In genomic region chr17:35257378-35257777, GRCm38 (mm10) we compare ENCODE assay signal across 12 mouse cellular contexts. TPM values are rescaled to one million over a fixed set of nuclear protein-coding genes. Genes with fewer than 3 reads are reported as not detected.
DNase-seq lines count a peak whose midpoint lies in the region; ATAC-seq and TF ChIP-seq lines count a peak whose summit lies in the region.
"Had no signal": no experiment of that assay in that cellular context is flagged by ENCODE, and none has a peak within 500 bp of the region (broad histone marks: within the 10 kb centered on the region; RNA-seq: fewer than 3 reads in every experiment).

No protein-coding gene starts in this region.

- H3K27ac ChIP-seq in heart, embryonic 12.5 days (ENCODE audit: poor library complexity, severe bottlenecking) = no peak overlapping the region
- H3K27ac ChIP-seq in spleen, adult 2 months (ENCODE audit: insufficient read depth, low read length) = peak overlapping the region; percentile 97; the same call in 1 of the 2 replicates
- peak overlapping the region; percentile 83 for H3K27ac ChIP-seq in liver, embryonic 14.5 days
- H3K27ac ChIP-seq: embryonic facial prominence, embryonic 13.5 days; midbrain, embryonic 10.5 days; neural tube, embryonic 13.5 days had no signal

- no peak overlapping the region; the same call in 1 of the 2 replicates for H3K4me2 ChIP-seq in heart, embryonic 12.5 days
- H3K4me2 ChIP-seq in liver, embryonic 14.5 days (ENCODE audit: low read depth) = peak overlapping the region; percentile 79

- no peak for TF ChIP-seq CTCF in spleen, adult 2 months (IDR thresholded peaks at IDR 0.05; ENCODE audit: extremely low read depth, insufficient read depth, insufficient read length, insufficient replicate concordance)
- TF ChIP-seq CTCF in liver, embryonic 14.5 days (IDR thresholded peaks at IDR 0.05; ENCODE audit: low read depth) = no peak

- no peaks in the 10 kb centered on the region for H3K9me3 ChIP-seq in heart, embryonic 12.5 days (replicated peaks)
- no peaks in the 10 kb centered on the region for H3K9me3 ChIP-seq in liver, embryonic 14.5 days (ENCODE audit: control insufficient read depth, low read length)
- H3K9me3 ChIP-seq: embryonic facial prominence, embryonic 13.5 days; midbrain, embryonic 10.5 days; neural tube, embryonic 13.5 days had no signal

- no peak for TF ChIP-seq EP300 in liver, embryonic 14.5 days (IDR thresholded peaks at IDR 0.05; ENCODE audit: low read depth)

- H3K9ac ChIP-seq in heart, embryonic 12.5 days = no peak overlapping the region
- peak overlapping the region; percentile 73 for H3K9ac ChIP-seq in liver, embryonic 14.5 days (replicated peaks)

- H3K27me3 ChIP-seq in heart, embryonic 12.5 days (replicated peaks) = peaks cover 26% of the 10 kb centered on the region
- no peaks in the 10 kb centered on the region for H3K27me3 ChIP-seq in spleen, adult 2 months (ENCODE audit: control insufficient read depth, insufficient read depth, low read length)
- H3K27me3 ChIP-seq in liver, embryonic 14.5 days (ENCODE audit: control insufficient read depth, insufficient read depth, low read length) = no peaks in the 10 kb centered on the region
- H3K27me3 ChIP-seq: Patski had no signal

- DNase-seq in heart, adult 9 months (ENCODE audit: low spot score in 2 of 2) = no peak
- no peak for DNase-seq in spleen, adult 2 months (ENCODE audit: low read depth in 1 of 2, low spot score in 2 of 2)
- DNase-seq in spleen, adult 18-20 months = no peak
- DNase-seq in liver, embryonic 14.5 days (ENCODE audit: low read depth in 3 of 3, low spot score in 3 of 3) = no peak
- no peak for DNase-seq in ovary, postnatal 36 days (ENCODE audit: low spot score)
- no peak for DNase-seq in layer of hippocampus, adult 11-12 months (ENCODE audit: low spot score)

- no peak overlapping the region for H3K4me3 ChIP-seq in heart, embryonic 12.5 days
- H3K4me3 ChIP-seq in spleen, adult 2 months (ENCODE audit: extremely low read depth, insufficient read depth, insufficient read length) = no peak overlapping the region
- peak overlapping the region in 1 of 2 experiments; percentile 58; a peak in 1 of 4 replicates for H3K4me3 ChIP-seq in liver, embryonic 14.5 days (ENCODE audit: insufficient read depth in 1 of 2, low read depth in 2 of 2, low read length in 2 of 2)

- no peak for TF ChIP-seq POLR2A in spleen, adult 2 months (IDR thresholded peaks at IDR 0.05; ENCODE audit: low read depth, low read length)

- H3K36me3 ChIP-seq in heart, embryonic 12.5 days = peaks cover 20% of the 10 kb centered on the region
- peaks cover 17% of the 10 kb centered on the region for H3K36me3 ChIP-seq in spleen, adult 2 months (ENCODE audit: control insufficient read depth, insufficient read depth, low read length)
- peaks cover 16% of the 10 kb centered on the region for H3K36me3 ChIP-seq in liver, embryonic 14.5 days (replicated peaks; ENCODE audit: control insufficient read depth, insufficient read depth, low read depth)

- peaks cover 3% of the 10 kb centered on the region; the same call in 1 of the 2 replicates for H3K4me1 ChIP-seq in heart, embryonic 12.5 days (replicated peaks)
- H3K4me1 ChIP-seq in spleen, adult 2 months (ENCODE audit: control insufficient read depth, insufficient read depth, insufficient read length) = peaks cover 16% of the 10 kb centered on the region; the same call in 1 of the 2 replicates
- peaks cover 1 to 18% of the 10 kb centered on the region in 2 experiments for H3K4me1 ChIP-seq in liver, embryonic 14.5 days (replicated peaks; ENCODE audit: control insufficient read depth in 2 of 2, insufficient read depth in 2 of 2, low read length in 1 of 2)
- H3K4me1 ChIP-seq: embryonic facial prominence, embryonic 13.5 days had no signal

- ATAC-seq in heart, embryonic 12.5 days (ENCODE audit: insufficient number of reproducible peaks, low FRiP score) = 0 out of 2 replicates have a peak, but pooled peaks have one; percentile 34
- ATAC-seq in liver, embryonic 14.5 days (ENCODE audit: insufficient read depth) = peak; percentile 38; the same call in 1 of the 2 replicates
- ATAC-seq: forebrain, embryonic 16.5 days; Patski had no signal

- 56% methylated on average over 1 of the region's 1 CpGs for WGBS in heart, embryonic 12.5 days
- WGBS in spleen, adult 2 months = 9% methylated on average over 1 of the region's 1 CpGs
- 7% methylated on average over 1 of the region's 1 CpGs for WGBS in liver, embryonic 14.5 days (ENCODE audit: insufficient replicate concordance)

RNA-seq across cellular contexts. Expression of gene H2-D1, which starts 5.2 kb away (rescaled TPM):
- polyA plus RNA-seq in heart, embryonic 12.5 days (2016; fragmentation: Nextera tagmentation; extraction: Ambion mirVana) = 30.2 and 32.8 TPM in 2 replicates
- polyA plus RNA-seq in spleen, adult 2 months (2012; rRNA removed) = 1,148 and 1,488 TPM in 2 replicates
- 29.2 and 37.1 TPM in 2 replicates for polyA plus RNA-seq in liver, embryonic 14.5 days (2012; rRNA removed)
- polyA plus RNA-seq in liver, embryonic 14.5 days (2014; fragmentation: Nextera tagmentation; extraction: Ambion mirVana) = 55.6 and 57.2 TPM in 2 replicates

RNA-seq across cellular contexts. Expression of gene Ddx39b, which starts 15.8 kb away (rescaled TPM):
- 282 and 285 TPM in 2 replicates for polyA plus RNA-seq in heart, embryonic 12.5 days (2016; fragmentation: Nextera tagmentation; extraction: Ambion mirVana)
- polyA plus RNA-seq in spleen, adult 2 months (2012; rRNA removed) = 284 and 323 TPM in 2 replicates
- 161 and 199 TPM in 2 replicates for polyA plus RNA-seq in liver, embryonic 14.5 days (2012; rRNA removed)
- 127 and 143 TPM in 2 replicates for polyA plus RNA-seq in liver, embryonic 14.5 days (2014; fragmentation: Nextera tagmentation; extraction: Ambion mirVana)

RNA-seq across cellular contexts. Expression of gene Nfkbil1, which starts 21.8 kb away (rescaled TPM):
- polyA plus RNA-seq in heart, embryonic 12.5 days (2016; fragmentation: Nextera tagmentation; extraction: Ambion mirVana) = 9.0 and 9.8 TPM in 2 replicates
- polyA plus RNA-seq in spleen, adult 2 months (2012; rRNA removed) = 16.9 and 29.1 TPM in 2 replicates
- polyA plus RNA-seq in liver, embryonic 14.5 days (2012; rRNA removed) = 3.6 and 4.2 TPM in 2 replicates
- polyA plus RNA-seq in liver, embryonic 14.5 days (2014; fragmentation: Nextera tagmentation; extraction: Ambion mirVana) = 1.1 and 1.3 TPM in 2 replicates

RNA-seq across cellular contexts. Expression of gene Atp6v1g2, which starts 23.9 kb away (rescaled TPM):
- polyA plus RNA-seq in heart, embryonic 12.5 days (2016; fragmentation: Nextera tagmentation; extraction: Ambion mirVana) = 10.0 and 12.5 TPM in 2 replicates
- 5.0 TPM in 2 replicates for polyA plus RNA-seq in spleen, adult 2 months (2012; rRNA removed)
- 1.8 and 1.9 TPM in 2 replicates for polyA plus RNA-seq in liver, embryonic 14.5 days (2012; rRNA removed)
- 0.76 and 0.97 TPM in 2 replicates for polyA plus RNA-seq in liver, embryonic 14.5 days (2014; fragmentation: Nextera tagmentation; extraction: Ambion mirVana)

RNA-seq across cellular contexts. Expression of gene Gm16181, which starts 36.7 kb away (rescaled TPM):
- polyA plus RNA-seq in heart, embryonic 12.5 days (2016; fragmentation: Nextera tagmentation; extraction: Ambion mirVana) = 0.55 TPM in 1 of 2 replicates, not detected in the other
- 0.34 TPM in 1 of 2 replicates, not detected in the other for polyA plus RNA-seq in spleen, adult 2 months (2012; rRNA removed)
- polyA plus RNA-seq in liver, embryonic 14.5 days (2012; rRNA removed) = 0.19 and 0.21 TPM in 2 replicates
- polyA plus RNA-seq in liver, embryonic 14.5 days (2014; fragmentation: Nextera tagmentation; extraction: Ambion mirVana) = not detected in 2 replicates
- polyA plus RNA-seq: embryonic facial prominence, embryonic 13.5 days had no signal

Comparison
In these comparisons a context has a peak if more than half of its experiments do, and no peak if none do; other contexts are left out.
1. RNA of gene H2-D1, which starts 5.2 kb away (polyA plus RNA-seq): 1,148 to 1,488 TPM in spleen, adult 2 months; 29.2 to 57.2 TPM in liver, embryonic 14.5 days and 30.2 to 32.8 TPM in heart, embryonic 12.5 days; every median in the first group is over 10 times any median in the second.